Mouse (Mus musculus) stomach, embryonic 14.5 days (tissue): ENCODE measurements around the gene Enpp1. TPM values are rescaled to one million over a fixed set of nuclear protein-coding genes. Genes with fewer than 3 reads are reported as not detected.

Experiments used
- ATAC-seq: fragments of 200-750 bp; cut with Nextera tagmentation; 2 replicates; pipeline ENCODE4 v1.8.0; 2017; ENCODE audit warnings: low read depth, moderate TSS enrichment; ENCODE audit not compliant: insufficient number of reproducible peaks, insufficient read depth, low FRiP score
- H3K27ac ChIP-seq: fragments of 300-500 bp; sonication (generic); 2 replicates; pipeline ENCODE4 v1.5.1; 2014; ENCODE audit warnings: mild to moderate bottlenecking, low read length, moderate library complexity, mixed read lengths
- H3K27me3 ChIP-seq: fragments of 300-500 bp; sonication (generic); 2 replicates; pipeline ENCODE4 v1.6.1; 2014; ENCODE audit warnings: low read length, control low read depth, mixed read lengths; ENCODE audit not compliant: control insufficient read depth, insufficient read depth
- H3K36me3 ChIP-seq: fragments of 300-500 bp; sonication (generic); 2 replicates; pipeline ENCODE4 v1.6.1; 2014; ENCODE audit warnings: mild to moderate bottlenecking, control low read depth, low read length, moderate library complexity, mixed read lengths; ENCODE audit not compliant: control insufficient read depth, insufficient read depth
- H3K4me1 ChIP-seq: fragments of 300-500 bp; sonication (generic); 2 replicates; pipeline ENCODE4 v1.6.1; 2014; ENCODE audit warnings: low read length, control low read depth, mixed read lengths; ENCODE audit not compliant: control insufficient read depth, insufficient read depth
- H3K4me2 ChIP-seq: fragments of 300-500 bp; sonication (generic); replicated peaks from 2 replicates; pipeline ENCODE4 v1.6.1; 2014; ENCODE audit warnings: low read depth, low read length, control low read depth
- H3K4me3 ChIP-seq: fragments of 300-500 bp; sonication (generic); 2 replicates; pipeline ENCODE4 v1.5.1; 2014; ENCODE audit warnings: low read depth, low read length, control low read depth
- H3K9ac ChIP-seq: fragments of 300-500 bp; sonication (generic); replicated peaks from 2 replicates; pipeline ENCODE4 v1.6.1; 2014; ENCODE audit warnings: low read depth, mild to moderate bottlenecking, control low read depth, low read length, moderate library complexity, mixed read lengths
- H3K9me3 ChIP-seq: fragments of 300-500 bp; sonication (generic); 2 replicates; pipeline ENCODE4 v1.6.1; 2016; ENCODE audit warnings: low read depth, low read length, control low read depth; ENCODE audit not compliant: control insufficient read depth
- WGBS: fragments of 180-500 bp; shearing (Covaris S2); extraction: QIAGEN DNeasy Blood & Tissue Kit; methylation state at CpG from one replicate; pipeline ENCODE4 v1.1.7; 2014; 5-methylcytosine and 5-hydroxymethylcytosine counted together
- polyA plus RNA-seq: library from polyadenylated mRNA; unstranded; fragments of >200 nt; fragmentation: Nextera tagmentation; extraction: Ambion mirVana; gene quantifications from 2 replicates; pipeline ENCODE4 v1.2.1, GENCODE M21; 2014

The Enpp1 gene
- polyA plus RNA-seq, 1 experiment from 2014 or later = 8.3 TPM

- Histone ChIP-seq H3K4me1 (no peaks in the 10 kb centered on the region), H3K9ac (no peak overlapping the region), H3K27me3 (no peaks in the 10 kb centered on the region), H3K9me3 (no peaks in the 10 kb centered on the region), H3K4me3 (no peak overlapping the region), H3K36me3 (no peaks in the 10 kb centered on the region; the same call in 1 of the 2 replicates), H3K27ac (no peak overlapping the region), H3K4me2 (no peak overlapping the region)
- WGBS = 91% methylated on average over 11 of the region's 11 CpGs
- no peak for ATAC-seq
Observed at GRCm38 (mm10) chr10:24650990-24651569, 60.9 kb downstream of the Enpp1 start.

DNA sequence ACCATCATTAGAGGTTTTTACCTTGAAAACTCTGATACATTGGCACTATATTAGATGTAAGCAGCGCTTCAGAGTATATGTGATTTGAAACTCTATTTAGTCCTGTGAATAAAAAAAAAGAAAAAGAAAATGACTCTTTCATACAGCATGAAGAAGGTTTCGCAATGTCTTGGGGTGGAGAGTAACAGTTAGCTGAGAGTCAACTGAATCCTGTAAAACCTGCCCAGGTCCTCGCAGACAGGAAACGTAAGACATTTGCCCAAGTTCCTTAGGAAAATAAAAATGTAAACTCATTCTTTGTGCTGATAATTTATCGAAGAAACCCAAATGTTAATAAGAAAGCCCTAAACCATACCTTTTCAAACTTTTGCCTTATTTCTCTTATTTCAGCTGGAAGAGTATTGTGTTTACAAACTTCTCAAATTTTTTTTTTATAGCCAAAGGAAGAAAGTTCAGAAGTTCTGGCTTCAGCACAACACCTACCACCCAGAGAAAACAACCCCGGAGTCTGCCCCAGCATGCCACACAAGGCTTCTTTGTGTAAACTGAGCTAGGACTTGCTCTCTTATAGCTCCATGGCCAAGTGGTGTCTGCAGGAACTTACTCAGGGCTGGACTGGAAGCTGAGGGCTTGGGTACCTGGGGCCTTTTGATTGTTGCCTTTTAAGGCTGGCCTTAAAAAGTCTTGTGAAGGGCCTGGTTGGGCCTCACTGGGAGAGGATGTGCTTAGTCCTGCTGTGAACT, 63.8 kb downstream of the Enpp1 start:
- WGBS = 73% methylated on average over 6 of the region's 6 CpGs
- no peak overlapping the region for H3K4me2 ChIP-seq
- no peak for ATAC-seq
- H3K9ac ChIP-seq = no peak overlapping the region
- H3K9me3 ChIP-seq = no peaks in the 10 kb centered on the region
- H3K27me3 ChIP-seq = no peaks in the 10 kb centered on the region
- H3K4me3 ChIP-seq = no peak overlapping the region
- no peaks in the 10 kb centered on the region for H3K36me3 ChIP-seq
- H3K4me1 ChIP-seq = no peaks in the 10 kb centered on the region
- no peak overlapping the region for H3K27ac ChIP-seq

GRCm38 (mm10) chr10:24645169-24645568, 66.8 kb downstream of the Enpp1 start:
- no peak overlapping the region for H3K4me3 ChIP-seq
- WGBS = 69% methylated on average over 8 of the region's 8 CpGs
- no peaks in the 10 kb centered on the region for H3K9me3 ChIP-seq
- no peak overlapping the region for H3K27ac ChIP-seq
- no peak overlapping the region for H3K9ac ChIP-seq
- no peaks in the 10 kb centered on the region for H3K36me3 ChIP-seq
- H3K27me3 ChIP-seq = no peaks in the 10 kb centered on the region
- H3K4me1 ChIP-seq = no peaks in the 10 kb centered on the region
- no peak overlapping the region for H3K4me2 ChIP-seq
- ATAC-seq = no peak

GRCm38 (mm10) chr10:24642796-24643580, 69.0 kb downstream of the Enpp1 start:
- no peak for ATAC-seq
- Histone ChIP-seq H3K4me2 (no peak overlapping the region), H3K9ac (no peak overlapping the region), H3K27me3 (no peaks in the 10 kb centered on the region), H3K9me3 (no peaks in the 10 kb centered on the region), H3K4me3 (no peak overlapping the region), H3K36me3 (no peaks in the 10 kb centered on the region), H3K27ac (no peak overlapping the region), H3K4me1 (peaks cover 10% of the 10 kb centered on the region; the same call in 1 of the 2 replicates)
- WGBS = 85% methylated on average over 11 of the region's 11 CpGs

GRCm38 (mm10) chr10:24641416-24642140, 70.4 kb downstream of the Enpp1 start:
- Histone ChIP-seq H3K9ac (no peak overlapping the region), H3K27me3 (no peaks in the 10 kb centered on the region), H3K9me3 (no peaks in the 10 kb centered on the region), H3K36me3 (no peaks in the 10 kb centered on the region), H3K27ac (no peak overlapping the region), H3K4me2 (no peak overlapping the region), H3K4me3 (no peak overlapping the region), H3K4me1 (peaks cover 11% of the 10 kb centered on the region; the same call in 1 of the 2 replicates)
- ATAC-seq = no peak
- 62% methylated on average over 14 of the region's 14 CpGs for WGBS

DNA sequence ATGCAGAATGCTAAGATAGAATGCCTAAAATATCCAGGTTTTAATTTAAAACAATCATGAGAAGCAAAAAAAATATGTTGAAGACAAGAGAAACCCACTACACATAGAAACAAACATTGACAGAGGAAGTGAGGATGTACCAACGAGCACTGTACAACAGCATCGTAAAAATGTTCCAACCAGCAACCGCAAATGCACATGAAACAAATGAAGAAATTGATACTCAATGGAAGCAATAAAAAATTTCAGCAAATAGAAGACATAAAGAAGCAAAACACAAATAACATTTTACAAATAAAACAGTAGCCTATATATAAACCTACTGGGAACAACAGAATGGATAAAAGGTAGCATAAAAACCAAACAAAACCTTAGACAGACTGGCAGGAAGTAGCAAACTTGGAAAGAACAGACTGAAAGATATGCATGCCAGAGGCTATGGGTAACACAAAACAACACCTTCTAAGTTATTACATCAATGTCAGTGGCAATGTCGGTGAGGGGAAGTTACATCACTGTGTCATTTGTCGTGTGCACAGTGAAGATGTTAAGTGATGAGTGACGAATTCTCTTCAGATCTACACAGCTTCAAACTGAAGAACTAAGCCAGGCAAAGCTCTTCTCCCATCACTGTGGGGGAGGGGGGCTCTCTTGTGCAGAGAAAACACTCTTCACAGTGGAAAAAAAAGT, 71.6 kb downstream of the Enpp1 start:
- WGBS = 71% methylated on average over 6 of the region's 6 CpGs
- no peak for ATAC-seq
- H3K27ac ChIP-seq = no peak overlapping the region
- no peaks in the 10 kb centered on the region for H3K27me3 ChIP-seq
- no peak overlapping the region for H3K4me3 ChIP-seq
- H3K9me3 ChIP-seq = no peaks in the 10 kb centered on the region
- peaks cover 11% of the 10 kb centered on the region; the same call in 1 of the 2 replicates for H3K4me1 ChIP-seq
- H3K4me2 ChIP-seq = no peak overlapping the region
- H3K9ac ChIP-seq = no peak overlapping the region
- no peaks in the 10 kb centered on the region for H3K36me3 ChIP-seq

DNA sequence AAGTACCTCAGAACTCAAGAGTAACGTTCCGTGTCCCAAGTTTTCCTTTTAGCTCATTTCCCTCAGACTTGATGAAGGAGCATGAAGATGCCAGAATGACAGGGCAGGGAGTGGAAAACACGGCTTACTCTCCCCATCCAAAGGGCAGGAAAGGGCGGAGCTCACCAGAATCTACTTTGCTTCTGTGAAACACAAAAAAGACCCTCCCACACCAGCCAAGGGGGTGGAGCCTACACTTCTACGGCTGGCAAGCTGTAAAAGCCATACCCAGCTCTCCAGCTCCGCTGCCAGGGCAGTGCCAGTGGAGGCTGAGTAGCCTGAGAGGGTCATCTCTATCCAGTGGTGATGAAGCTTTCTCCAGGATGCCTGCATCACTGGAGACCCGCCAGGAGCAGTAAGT, 72.4 kb downstream of the Enpp1 start:
- Histone ChIP-seq H3K9ac (no peak overlapping the region), H3K36me3 (no peaks in the 10 kb centered on the region), H3K27me3 (no peaks in the 10 kb centered on the region), H3K9me3 (no peaks in the 10 kb centered on the region), H3K27ac (no peak overlapping the region), H3K4me2 (no peak overlapping the region), H3K4me1 (peaks cover 11% of the 10 kb centered on the region; the same call in 1 of the 2 replicates), H3K4me3 (no peak overlapping the region)
- ATAC-seq = no peak
- WGBS = 71% methylated on average over 7 of the region's 7 CpGs
